Mouse (Mus musculus) hematopoietic stem cell, adult 5-6 weeks (primary cell): ENCODE measurements around the gene Rbm17. TPM values are rescaled to one million over a fixed set of nuclear protein-coding genes. Genes with fewer than 3 reads are reported as not detected.
"Not testable (repeated sequence)": the region's sequence is repeated elsewhere in the genome, so short reads cannot be mapped to it uniquely, and the experiment has no call there.

Experiments
- ATAC-seq, 2 experiments: fragments of 125-278 bp in 1 of 2; replicated peaks in 1 of 2; 2 replicates each; pipeline ENCODE4 v1.8.0; 2016 to 2017; ENCODE audit warnings: inconsistent platforms in 2 of 2, mild to moderate bottlenecking in 2 of 2, moderate number of reproducible peaks in 2 of 2, low read depth in 1 of 2, moderate TSS enrichment in 1 of 2; ENCODE audit not compliant: low FRiP score in 2 of 2, poor library complexity in 2 of 2, severe bottlenecking in 2 of 2, insufficient read depth in 1 of 2, low TSS enrichment in 1 of 2
- total RNA-seq: library from RNA; stranded (forward); fragments of 172-1452, 232-1000 nt; gene quantifications from 2 replicates; pipeline ENCODE4 v1.2.3, GENCODE M21; 2017

Gene Rbm17
- 178 and 218 TPM in 2 replicates for total RNA-seq

DNA sequence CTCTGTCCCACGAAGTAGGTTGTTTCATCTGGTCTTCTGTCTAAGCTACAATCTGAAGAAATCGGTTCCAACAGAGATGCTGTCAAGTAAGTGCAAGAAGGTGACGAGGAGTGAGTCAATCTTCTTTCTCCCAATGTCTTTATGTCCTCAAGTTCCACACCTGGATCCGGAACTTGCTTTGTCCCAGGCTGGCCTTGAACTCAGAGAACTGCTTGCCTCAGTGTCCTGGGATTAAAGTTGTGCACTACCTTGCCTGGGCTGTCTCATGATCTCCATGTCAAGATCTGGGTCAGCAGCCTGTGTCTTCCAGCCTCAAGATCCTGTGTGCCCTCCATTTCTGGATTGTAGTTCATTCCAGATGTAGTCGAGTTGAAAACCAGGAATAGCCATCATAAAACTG is at the start of gene Rbm17:
TSS of gene Rbm17 (minus strand) at position 101 of the 400 bp plus-strand sequence.
- ATAC-seq: no peak

DNA sequence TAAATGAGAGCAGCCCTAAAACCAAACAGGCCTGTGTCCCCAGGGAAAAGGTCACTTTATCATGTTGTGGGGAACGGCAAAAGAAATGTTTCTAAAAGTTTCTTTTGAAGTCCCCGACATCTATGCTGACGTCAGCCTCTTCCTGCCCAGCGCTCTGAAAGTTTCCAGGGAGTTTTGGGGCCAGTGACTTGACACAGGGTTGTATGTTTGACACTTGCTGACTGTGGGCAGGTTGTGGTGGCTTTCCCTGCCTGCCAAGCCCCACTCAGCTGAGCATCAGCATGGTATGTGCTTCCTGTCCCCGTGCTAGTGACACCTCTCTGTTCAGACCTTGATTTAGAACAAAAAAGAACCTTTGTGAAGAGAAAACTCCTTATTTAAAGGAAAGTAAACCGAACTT is 49.4 kb upstream of the Rbm17 start:
- peak; percentile 95 to 97 for ATAC-seq

- ATAC-seq: no peak
These were observed 48.8 kb upstream of the Rbm17 start for GRCm38 (mm10) chr2:11652780-11653179.

- ATAC-seq: no peak
These were observed 48.2 kb upstream of the Rbm17 start for GRCm38 (mm10) chr2:11652196-11652595.

- no peak for ATAC-seq
These were observed 47.5 kb upstream of the Rbm17 start for GRCm38 (mm10) chr2:11651476-11651875.

- no peak for ATAC-seq
These were observed 41.3 kb upstream of the Rbm17 start for GRCm38 (mm10) chr2:11645297-11645696.

DNA sequence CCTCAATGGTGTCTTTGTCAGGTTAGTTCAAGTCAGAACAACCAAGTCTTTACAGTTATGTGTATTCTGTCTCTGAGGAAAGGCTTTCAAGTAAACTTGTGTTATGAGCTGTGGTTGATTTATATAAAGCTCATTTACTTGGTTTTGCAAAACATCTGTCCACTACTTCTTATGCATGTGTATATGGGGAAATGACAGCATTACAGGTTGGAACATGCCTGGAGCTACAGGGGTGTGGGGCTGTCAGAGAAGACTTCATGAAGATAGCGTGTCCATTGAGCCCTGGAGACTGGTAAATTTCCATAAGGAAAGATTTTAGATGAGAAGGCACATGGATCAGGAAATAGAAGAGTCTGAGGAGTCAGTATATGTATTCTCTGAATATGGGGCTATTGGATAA is 40.1 kb upstream of the Rbm17 start:
- ATAC-seq: no peak

DNA sequence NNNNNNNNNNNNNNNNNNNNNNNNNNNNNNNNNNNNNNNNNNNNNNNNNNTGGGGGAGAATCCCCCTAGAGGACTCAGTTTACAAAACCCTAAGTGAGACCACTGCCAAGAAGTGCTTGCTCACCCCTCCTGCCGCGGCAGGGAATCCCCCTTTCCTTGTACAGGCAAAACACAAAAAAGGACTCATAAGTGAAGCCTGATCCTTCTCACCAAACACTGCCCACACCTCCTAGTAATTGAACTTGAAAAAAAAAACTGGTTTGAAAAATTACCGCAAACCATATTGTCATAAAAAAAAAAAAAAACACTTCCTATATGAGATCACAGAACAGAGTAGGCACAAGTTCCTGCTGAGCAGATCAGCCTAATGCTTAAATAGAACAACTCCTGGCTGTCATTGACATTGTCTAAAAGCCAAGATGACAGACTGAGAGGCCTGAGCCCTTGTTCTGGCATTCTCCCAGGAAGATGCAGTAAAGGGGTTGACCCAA is 38.5 kb upstream of the Rbm17 start, which contains the start of gene Il2ra:
TSS of gene Il2ra (plus strand) at position 357 of the 491 bp plus-strand sequence.
- ATAC-seq: no peak

- ATAC-seq: peak; percentile 92 to 96
These were observed 33.2 kb upstream of the Rbm17 start for GRCm38 (mm10) chr2:11637115-11637514.

DNA sequence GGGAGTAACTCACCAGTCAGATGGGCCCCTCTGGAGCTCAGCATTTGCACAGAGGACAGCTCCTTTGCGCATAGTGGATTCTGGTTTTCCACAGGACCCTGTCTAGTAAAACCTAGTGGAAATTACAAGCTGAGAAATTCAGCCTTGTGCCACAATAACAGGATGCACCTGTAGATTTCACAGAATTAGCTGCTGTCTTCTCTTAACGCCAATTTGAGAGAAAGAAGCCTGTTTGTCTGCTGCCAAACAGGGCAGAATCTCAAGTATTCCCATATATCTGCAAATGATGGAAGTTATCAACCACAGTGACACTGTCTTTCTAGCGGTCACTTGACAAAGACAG is 32.2 kb upstream of the Rbm17 start:
- peak; percentile 13 to 39; a peak in 2 of 4 replicates for ATAC-seq

- ATAC-seq: no peak
These were observed 31.7 kb upstream of the Rbm17 start for GRCm38 (mm10) chr2:11635471-11636137.

DNA sequence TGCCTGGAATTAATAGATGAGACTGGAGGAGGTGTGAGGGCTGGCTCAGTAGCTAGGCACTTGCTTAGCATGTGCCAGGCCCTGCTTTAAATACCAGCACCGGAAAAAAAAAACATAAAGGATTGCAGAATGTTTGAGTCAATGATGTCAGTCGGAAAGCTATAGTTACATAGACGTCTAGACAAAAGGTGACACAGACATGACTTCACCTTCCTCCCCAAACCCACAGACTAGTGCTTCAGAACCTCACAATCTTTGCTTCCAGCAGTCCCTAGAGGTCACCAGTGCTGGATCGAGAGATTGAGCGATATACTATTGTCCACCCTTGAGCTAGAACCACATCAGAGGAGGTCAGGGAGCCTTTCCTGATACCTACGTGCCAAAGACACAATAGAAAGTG is 31.1 kb upstream of the Rbm17 start:
- no peak for ATAC-seq

DNA sequence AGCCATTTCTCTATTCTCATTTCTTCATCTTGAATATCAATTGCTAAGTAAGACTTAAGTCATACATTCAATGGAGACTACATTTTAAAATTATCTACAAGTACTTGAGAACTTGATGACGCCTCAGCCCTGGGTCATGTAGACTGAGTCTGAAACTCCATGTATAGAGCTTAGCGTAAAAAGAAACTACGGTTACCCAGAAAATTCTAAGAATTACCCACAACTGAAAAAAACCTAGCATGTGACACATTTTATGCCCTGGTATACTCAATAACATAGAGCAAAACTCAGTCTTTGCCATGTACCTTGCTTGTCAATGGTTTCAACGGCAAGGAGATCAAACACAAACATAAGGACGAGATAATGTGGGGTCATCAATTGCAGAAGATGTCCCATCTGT is 21.9 kb upstream of the Rbm17 start, which contains the start of gene Gm17490:
TSS of gene Gm17490 (minus strand) at position 375 of the 400 bp plus-strand sequence.
- no peak for ATAC-seq

DNA sequence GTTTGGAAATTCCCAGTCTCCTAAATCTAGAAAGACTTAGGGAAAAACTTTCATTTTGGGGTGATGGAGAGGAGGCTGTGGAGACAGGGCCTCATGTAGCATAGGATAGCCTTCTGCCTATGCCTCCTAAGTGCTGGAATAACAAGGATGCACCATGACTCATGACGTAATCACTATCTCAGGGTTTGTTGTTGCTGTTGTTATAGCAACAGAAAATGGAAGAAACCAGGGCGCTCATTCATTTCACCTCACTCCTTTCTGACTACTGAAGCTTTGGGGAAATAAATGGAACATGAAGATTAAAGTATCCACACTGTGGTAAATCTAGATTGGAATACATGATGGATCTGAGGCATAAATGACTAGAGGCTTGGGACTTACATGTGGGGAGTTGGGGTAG is 19.8 kb upstream of the Rbm17 start:
- no peak for ATAC-seq

GRCm38 (mm10) chr2:11623173-11623572 is 19.2 kb upstream of the Rbm17 start:
- no peak for ATAC-seq

DNA sequence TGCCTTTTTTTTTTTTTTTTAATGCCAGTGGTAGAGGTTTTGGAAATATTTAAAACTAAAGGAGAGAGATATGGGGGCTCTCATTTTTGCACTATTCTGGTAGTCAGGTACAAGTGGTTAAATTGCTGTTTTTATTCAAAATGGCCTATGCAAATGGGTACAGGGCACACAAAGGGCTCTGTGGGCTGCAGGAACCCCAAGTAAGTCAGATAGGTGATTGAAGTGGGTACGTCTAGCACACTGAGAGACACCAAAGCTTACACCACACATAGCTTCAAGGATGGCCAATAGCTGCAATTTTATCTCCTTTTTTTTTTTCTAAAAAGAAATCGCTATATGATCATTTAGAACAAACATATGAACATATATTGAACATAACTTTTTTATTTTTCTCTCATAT is 15.6 kb upstream of the Rbm17 start:
- no peak for ATAC-seq

DNA sequence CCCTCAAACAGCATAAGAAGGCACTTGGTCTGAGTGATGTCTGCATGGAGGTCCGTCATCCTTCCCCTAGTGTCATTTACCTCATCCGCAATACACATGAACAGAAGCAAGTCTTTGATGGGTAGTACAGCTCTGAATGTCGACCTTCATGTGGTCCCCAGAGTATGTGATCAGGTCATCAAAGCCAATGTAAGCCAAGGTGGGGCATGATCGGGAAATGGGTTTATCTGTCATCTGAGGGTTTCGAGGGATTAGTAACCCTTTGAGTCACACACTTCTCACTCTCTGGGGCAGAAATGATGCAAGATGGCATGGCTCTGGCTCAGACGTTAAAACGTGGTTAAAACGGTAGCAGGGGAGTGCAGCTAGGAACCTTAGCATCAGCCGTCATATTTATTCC is 12.9 kb upstream of the Rbm17 start:
- ATAC-seq: no peak

DNA sequence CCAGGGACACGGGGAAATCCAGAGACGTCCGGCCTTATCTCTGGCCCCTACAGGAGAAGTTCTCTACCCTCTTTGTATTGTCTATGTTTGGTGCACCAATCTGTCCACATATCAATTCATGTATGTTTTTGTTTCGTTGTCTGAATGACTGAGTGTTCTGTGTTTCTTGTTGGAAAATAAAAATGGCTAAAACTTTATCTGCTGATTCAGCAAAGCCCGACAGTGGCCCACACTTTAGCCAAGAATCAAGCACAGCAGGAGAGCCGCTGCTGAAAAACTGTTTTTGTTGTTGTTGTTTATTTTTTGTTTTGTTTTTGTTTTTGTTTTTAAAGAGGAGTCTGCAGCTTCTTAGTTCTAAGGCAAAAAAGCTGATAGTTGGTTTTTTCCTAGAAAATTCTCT is 9.0 kb upstream of the Rbm17 start:
- ATAC-seq: not testable (repeated sequence)

- ATAC-seq: not testable (repeated sequence)
These were observed 2.8 kb upstream of the Rbm17 start for GRCm38 (mm10) chr2:11606718-11607117.
